Mouse (Mus musculus) spleen, adult 2 months (tissue): Measurements from ENCODE around the gene 4930486L24Rik.

Source experiments
- CTCF ChIP-seq: fragments of 200-500 bp; IDR thresholded peaks from 2 replicates; pipeline ENCODE4 v1.5.1; 2011; ENCODE audit warnings: mild to moderate bottlenecking, inconsistent platforms; ENCODE audit not compliant: insufficient read depth, insufficient read length, insufficient replicate concordance; ENCODE audit errors: extremely low read depth
- POLR2A ChIP-seq: fragments of 200-500 bp; IDR thresholded peaks from 2 replicates; pipeline ENCODE4 v1.6.1; 2011; ENCODE audit warnings: low read depth, low read length, inconsistent platforms

- no peak for TF ChIP-seq CTCF
- no peak for TF ChIP-seq POLR2A
These were observed 54.6 kb downstream of the 4930486L24Rik start for GRCm38 (mm10) chr13:60809690-60810089.
